Mouse (Mus musculus) MEL (cell line): ENCODE measurements around the gene Rasl10a. TPM values are rescaled to one million over a fixed set of nuclear protein-coding genes. Genes with fewer than 3 reads are reported as not detected.

ENCODE experiments used
- DNase-seq: peaks from one replicate; pipeline ENCODE4 v3.0.0; 2011; ENCODE audit warnings: low read depth, low spot score
- H3K27ac ChIP-seq: 2 replicates; pipeline ENCODE4 v1.5.1; 2012; ENCODE audit warnings: low read depth, mild to moderate bottlenecking, control low read depth, low read length, moderate library complexity; ENCODE audit not compliant: control insufficient read depth
- H3K27me3 ChIP-seq, 2 experiments: fragments of 150-350 bp in 1 of 2; sonication (generic) in 1 of 2; 2 replicates each; pipeline ENCODE4 v1.6.1; 2012; ENCODE audit warnings: low read length in 2 of 2, mild to moderate bottlenecking in 2 of 2, improper control_type of control experiment in 1 of 2, moderate library complexity in 1 of 2; ENCODE audit not compliant: insufficient read depth in 2 of 2, control insufficient read depth in 1 of 2
- H3K36me3 ChIP-seq, 2 experiments: 2 replicates each; pipeline ENCODE4 v1.6.1; 2012 to 2014; ENCODE audit warnings: low read length in 2 of 2, improper control_type of control experiment in 1 of 2, inconsistent platforms in 1 of 2, mild to moderate bottlenecking in 1 of 2; ENCODE audit not compliant: insufficient read depth in 2 of 2, control insufficient read depth in 1 of 2
- H3K4me1 ChIP-seq, 2 experiments: fragments of 150-350 bp in 1 of 2; sonication (generic) in 1 of 2; 2 replicates each; pipeline ENCODE4 v1.6.1; 2012; ENCODE audit warnings: low read length in 2 of 2, improper control_type of control experiment in 1 of 2, mild to moderate bottlenecking in 1 of 2; ENCODE audit not compliant: insufficient read depth in 2 of 2, control insufficient read depth in 1 of 2
- H3K4me3 ChIP-seq, 2 experiments: fragments of 150-350 bp in 1 of 2; sonication (generic) in 1 of 2; 2 replicates each; pipeline ENCODE4 v1.5.1; 2012; ENCODE audit warnings: low read depth in 2 of 2, low read length in 2 of 2, mild to moderate bottlenecking in 2 of 2, moderate library complexity in 2 of 2, control low read depth in 1 of 2, improper control_type of control experiment in 1 of 2; ENCODE audit not compliant: control insufficient read depth in 1 of 2, insufficient read depth in 1 of 2
- H3K79me2 ChIP-seq: 2 replicates; pipeline ENCODE4 v1.6.1; 2012; ENCODE audit warnings: mild to moderate bottlenecking, low read length, moderate library complexity; ENCODE audit not compliant: control insufficient read depth, poor library complexity, insufficient read depth
- H3K9ac ChIP-seq: 2 replicates; pipeline ENCODE4 v1.6.1; 2012; ENCODE audit warnings: low read depth, mild to moderate bottlenecking, control low read depth, low read length, moderate library complexity; ENCODE audit not compliant: control insufficient read depth, poor library complexity, severe bottlenecking
- H3K9me3 ChIP-seq: fragments of 150-350 bp; sonication (generic); replicated peaks from 2 replicates; pipeline ENCODE4 v1.6.1; 2012; ENCODE audit warnings: mild to moderate bottlenecking, low read length, improper control_type of control experiment, moderate library complexity; ENCODE audit not compliant: insufficient read depth
- BHLHE40 ChIP-seq: IDR thresholded peaks from 2 replicates; pipeline ENCODE4 v1.6.1; 2012; ENCODE audit warnings: low read depth, mild to moderate bottlenecking, inconsistent platforms, low read length, improper control_type of control experiment, borderline replicate concordance
- CTCF ChIP-seq, 3 experiments: IDR thresholded peaks in 2 of 3; conservative IDR thresholded peaks in 1 of 3; 2 replicates each; pipeline ENCODE4 v1.5.1; 2011 to 2012; ENCODE audit warnings: low read length in 3 of 3, low read depth in 2 of 3, mild to moderate bottlenecking in 2 of 3, improper control_type of control experiment in 1 of 3, inconsistent platforms in 1 of 3, mixed read lengths in 1 of 3, moderate library complexity in 1 of 3; ENCODE audit not compliant: control insufficient read depth in 1 of 3, insufficient read depth in 1 of 3, poor library complexity in 1 of 3, severe bottlenecking in 1 of 3
- E2F4 ChIP-seq: IDR thresholded peaks from 2 replicates; pipeline ENCODE4 v1.6.1; 2011; ENCODE audit warnings: low read depth, low read length, improper control_type of control experiment, borderline replicate concordance
- ETS1 ChIP-seq: IDR thresholded peaks from 2 replicates; pipeline ENCODE4 v1.6.1; 2012; ENCODE audit warnings: low read depth, mild to moderate bottlenecking, inconsistent platforms, low read length, improper control_type of control experiment, moderate library complexity
- GABPA ChIP-seq: IDR thresholded peaks from 2 replicates; pipeline ENCODE4 v1.6.1; 2012; ENCODE audit warnings: low read depth, mild to moderate bottlenecking, inconsistent platforms, low read length, improper control_type of control experiment, moderate library complexity
- GATA1 ChIP-seq: IDR thresholded peaks from 2 replicates; pipeline ENCODE4 v1.6.1; 2011; ENCODE audit warnings: low read depth, low read length, improper control_type of control experiment
- HCFC1 ChIP-seq: IDR thresholded peaks from 2 replicates; pipeline ENCODE4 v1.6.1; 2012; ENCODE audit warnings: low read depth, mild to moderate bottlenecking, inconsistent platforms, low read length, improper control_type of control experiment, moderate library complexity
- JUND ChIP-seq: IDR thresholded peaks from 2 replicates; pipeline ENCODE4 v1.6.1; 2011; ENCODE audit warnings: low read depth, mild to moderate bottlenecking, improper control_type of control experiment, low read length
- MAFK ChIP-seq: IDR thresholded peaks from 2 replicates; pipeline ENCODE4 v1.6.1; 2011; ENCODE audit warnings: low read depth, mild to moderate bottlenecking, low read length, improper control_type of control experiment, borderline replicate concordance
- MAZ ChIP-seq: IDR thresholded peaks from 2 replicates; pipeline ENCODE4 v1.6.1; 2012; ENCODE audit warnings: low read depth, mild to moderate bottlenecking, inconsistent platforms, low read length, improper control_type of control experiment
- MEF2A ChIP-seq: IDR thresholded peaks from 2 replicates; pipeline ENCODE4 v1.6.1; 2014; ENCODE audit warnings: low read depth, mild to moderate bottlenecking, inconsistent platforms, low read length, improper control_type of control experiment; ENCODE audit not compliant: poor library complexity, insufficient replicate concordance, severe bottlenecking; ENCODE audit errors: extremely low read depth
- MYB ChIP-seq: IDR thresholded peaks from 2 replicates; pipeline ENCODE4 v1.6.1; 2011; ENCODE audit warnings: mild to moderate bottlenecking, low read depth, low read length, improper control_type of control experiment
- NELFE ChIP-seq: IDR thresholded peaks from 2 replicates; pipeline ENCODE4 v1.6.1; 2011; ENCODE audit warnings: low read depth, low read length, improper control_type of control experiment
- POLR2AphosphoS5 ChIP-seq: IDR thresholded peaks from 2 replicates; pipeline ENCODE4 v1.6.1; 2012; ENCODE audit warnings: low read depth, borderline replicate concordance, mild to moderate bottlenecking, inconsistent platforms, low read length, moderate library complexity, mixed read lengths
- RAD21 ChIP-seq: IDR thresholded peaks from 2 replicates; pipeline ENCODE4 v1.6.1; 2011; ENCODE audit warnings: mild to moderate bottlenecking, low read depth, low read length, improper control_type of control experiment
- SMC3 ChIP-seq: IDR thresholded peaks from 2 replicates; pipeline ENCODE4 v1.6.1; 2011; ENCODE audit warnings: low read depth, low read length, improper control_type of control experiment
- TAL1 ChIP-seq: IDR thresholded peaks from 2 replicates; pipeline ENCODE4 v1.6.1; 2012; ENCODE audit warnings: mild to moderate bottlenecking, inconsistent platforms, low read length, moderate library complexity, mixed read lengths
- TBP ChIP-seq: IDR thresholded peaks from 2 replicates; pipeline ENCODE4 v1.8.0; 2011; ENCODE audit warnings: low read depth, low read length, improper control_type of control experiment
- TCF12 ChIP-seq: IDR thresholded peaks from 2 replicates; pipeline ENCODE4 v1.6.1; 2014; ENCODE audit warnings: low read depth, mild to moderate bottlenecking, inconsistent platforms, low read length, improper control_type of control experiment, moderate library complexity
- UBTF ChIP-seq: IDR thresholded peaks from 2 replicates; pipeline ENCODE4 v1.6.1; 2012; ENCODE audit warnings: low read depth, mild to moderate bottlenecking, inconsistent platforms, low read length, improper control_type of control experiment, moderate library complexity, borderline replicate concordance; ENCODE audit not compliant: insufficient read depth
- USF2 ChIP-seq, 2 experiments: IDR thresholded peaks; 2 replicates each; pipeline ENCODE4 v1.6.1; 2011 to 2012; ENCODE audit warnings: improper control_type of control experiment in 2 of 2, low read length in 2 of 2, borderline replicate concordance in 1 of 2, inconsistent platforms in 1 of 2, low read depth in 1 of 2, mild to moderate bottlenecking in 1 of 2; ENCODE audit not compliant: insufficient read depth in 1 of 2
- ZKSCAN1 ChIP-seq: IDR thresholded peaks from 2 replicates; pipeline ENCODE4 v1.6.1; 2012; ENCODE audit warnings: low read depth, mild to moderate bottlenecking, inconsistent platforms, low read length, improper control_type of control experiment, moderate library complexity
- ZMIZ1 ChIP-seq: IDR thresholded peaks from 2 replicates; pipeline ENCODE4 v1.6.1; 2012; ENCODE audit warnings: low read depth, mild to moderate bottlenecking, inconsistent platforms, low read length, improper control_type of control experiment, moderate library complexity
- polyA plus RNA-seq, 2 experiments: library from polyadenylated mRNA; stranded (reverse) in 1 of 2; unstranded in 1 of 2; fragments of >175 nt in 1 of 2; fragments of >200 nt in 1 of 2; gene quantifications; 2 replicates each; pipeline versions ENCODE4 v1.2.1 to v1.2.4; 2012; ENCODE audit warnings: low replicate concordance in 2 of 2, low read depth in 1 of 2; ENCODE audit not compliant: insufficient read length in 2 of 2, insufficient read depth in 1 of 2, missing spikeins in 1 of 2
- total RNA-seq: library from RNA; depleted of rRNA; stranded (reverse); fragments of 300-350 nt; gene quantifications from 2 replicates; pipeline ENCODE4 v1.2.3, GENCODE M21; 2012

The Rasl10a gene
- total and polyA plus RNA-seq, 3 experiments = 0.23 to 1.3 TPM; not detected in 1

- H3K27me3 ChIP-seq = peaks cover 9 to 14% of the 10 kb centered on the region in 2 experiments
- TF ChIP-seq MAZ = no peak
- TF ChIP-seq MAFK = no peak
- TF ChIP-seq CTCF (IDR thresholded peaks at IDR 0.05 in 2 of 3, conservative IDR thresholded peaks at IDR 0.05 in 1 of 3; ENCODE audit: control insufficient read depth in 1 of 3, insufficient read depth in 1 of 3, low read depth in 2 of 3, low read length in 3 of 3, poor library complexity in 1 of 3, severe bottlenecking in 1 of 3) = no peak
- no peak for TF ChIP-seq TAL1
- TF ChIP-seq GABPA = no peak
- no peak for TF ChIP-seq ZMIZ1
- TF ChIP-seq ZKSCAN1 = no peak
- TF ChIP-seq POLR2AphosphoS5 = no peak
- TF ChIP-seq TBP = no peak
- TF ChIP-seq UBTF = no peak
- no peak for TF ChIP-seq SMC3
- TF ChIP-seq USF2 (IDR thresholded peaks at IDR 0.05; ENCODE audit: borderline replicate concordance in 1 of 2, insufficient read depth in 1 of 2, low read depth in 1 of 2, low read length in 2 of 2) = no peak
- TF ChIP-seq NELFE = no peak
- TF ChIP-seq E2F4 = no peak
These were observed 3.1 kb upstream of the Rasl10a start for GRCm38 (mm10) chr11:5054874-5055273.

GRCm38 (mm10) chr11:5055945-5056938, 1.7 kb upstream of the Rasl10a start:
- H3K27ac ChIP-seq = no peak overlapping the region
- TF ChIP-seq HCFC1 (no peak), ETS1 (no peak), JUND (no peak), MEF2A (no peak), CTCF (IDR thresholded peaks at IDR 0.05 in 2 of 3, conservative IDR thresholded peaks at IDR 0.05 in 1 of 3; ENCODE audit: control insufficient read depth in 1 of 3, insufficient read depth in 1 of 3, low read depth in 2 of 3, low read length in 3 of 3, poor library complexity in 1 of 3, severe bottlenecking in 1 of 3) (no peak), MYB (no peak), ZMIZ1 (no peak), TBP (no peak), GATA1 (no peak), E2F4 (no peak), TAL1 (no peak), BHLHE40 (no peak), RAD21 (no peak), TCF12 (no peak), ZKSCAN1 (no peak), MAZ (no peak)
- TF ChIP-seq, all 39 proteins: peak for 0
- H3K9me3 ChIP-seq = no peaks in the 10 kb centered on the region

More at GRCm38 (mm10) chr11:5054874-5055273, 3.1 kb upstream of the Rasl10a start:
- Histone ChIP-seq H3K79me2 (no peaks in the 10 kb centered on the region), H3K27ac (no peak overlapping the region), H3K4me3 (no peak overlapping the region), H3K9me3 (no peaks in the 10 kb centered on the region), H3K9ac (no peak overlapping the region), H3K4me1 (peaks cover 0 to 4% of the 10 kb centered on the region in 2 experiments; a peak in 1 of 4 replicates), H3K36me3 (no peaks in the 10 kb centered on the region)
- DNase-seq = no peak

More at GRCm38 (mm10) chr11:5055945-5056938, 1.7 kb upstream of the Rasl10a start:
- no peaks in the 10 kb centered on the region; a peak in 1 of 4 replicates for H3K36me3 ChIP-seq
- peaks cover 9 to 14% of the 10 kb centered on the region in 2 experiments for H3K27me3 ChIP-seq
- DNase-seq = no peak
- peaks cover 0 to 4% of the 10 kb centered on the region in 2 experiments; a peak in 1 of 4 replicates for H3K4me1 ChIP-seq
- no peaks in the 10 kb centered on the region for H3K79me2 ChIP-seq
- H3K4me3 ChIP-seq = no peak overlapping the region
- no peak overlapping the region for H3K9ac ChIP-seq
